Mouse (Mus musculus) liver, postnatal 0 days (tissue): ENCODE results near the gene Dpf3. TPM values are rescaled to one million over a fixed set of nuclear protein-coding genes. Genes with fewer than 3 reads are reported as not detected.

Source experiments
- ATAC-seq: fragments of 200-750 bp; cut with Nextera tagmentation; 2 replicates; pipeline ENCODE4 v1.8.0; 2017; ENCODE audit warnings: mild to moderate bottlenecking, moderate library complexity
- DNase-seq: peaks from one replicate; pipeline ENCODE4 v3.0.0-alpha.2; 2016
- H3K27ac ChIP-seq: fragments of 300-500 bp; sonication (generic); 2 replicates; pipeline ENCODE4 v1.5.1; 2014; ENCODE audit warnings: antibody characterized with exemption, moderate library complexity, mild to moderate bottlenecking, low read depth
- H3K27me3 ChIP-seq: fragments of 300-500 bp; sonication (generic); 2 replicates; pipeline ENCODE4 v1.6.1; 2014; ENCODE audit warnings: low read length, control low read depth, mixed read lengths; ENCODE audit not compliant: insufficient read depth
- H3K36me3 ChIP-seq: fragments of 300-500 bp; sonication (generic); replicated peaks from 2 replicates; pipeline ENCODE4 v1.6.1; 2014; ENCODE audit warnings: mild to moderate bottlenecking, control low read depth, low read length, moderate library complexity, mixed read lengths; ENCODE audit not compliant: insufficient read depth
- H3K4me1 ChIP-seq: fragments of 300-500 bp; sonication (generic); 2 replicates; pipeline ENCODE4 v1.6.1; 2014; ENCODE audit warnings: antibody characterized with exemption, mild to moderate bottlenecking, control low read depth; ENCODE audit not compliant: insufficient read depth
- H3K4me2 ChIP-seq: fragments of 300-500 bp; sonication (generic); 2 replicates; pipeline ENCODE4 v1.6.1; 2014; ENCODE audit warnings: low read depth, mild to moderate bottlenecking, low read length, moderate library complexity, mixed read lengths
- H3K4me3 ChIP-seq: fragments of 300-500 bp; sonication (generic); 2 replicates; pipeline ENCODE4 v1.5.1; 2014; ENCODE audit warnings: low read depth, low read length
- H3K9ac ChIP-seq: fragments of 300-500 bp; sonication (generic); replicated peaks from 2 replicates; pipeline ENCODE4 v1.6.1; 2014; ENCODE audit warnings: mild to moderate bottlenecking, moderate library complexity
- H3K9me3 ChIP-seq: fragments of 300-500 bp; sonication (generic); 2 replicates; pipeline ENCODE4 v1.6.1; 2016; ENCODE audit warnings: mild to moderate bottlenecking, control low read depth, low read length, mixed read lengths
- CTCF ChIP-seq: sonication (generic); IDR thresholded peaks from 2 replicates; pipeline ENCODE4 v1.5.1; 2016; ENCODE audit warnings: antibody characterized with exemption, low read depth
- EP300 ChIP-seq: IDR thresholded peaks from 2 replicates; pipeline ENCODE4 v1.6.1; 2016; ENCODE audit warnings: antibody characterized with exemption, low read depth, mild to moderate bottlenecking
- WGBS: fragments of 180-500 bp; shearing (Covaris S2); extraction: QIAGEN DNeasy Blood & Tissue Kit; methylation state at CpG from one replicate; pipeline ENCODE4 v1.1.7; 2014; ENCODE audit not compliant: insufficient replicate concordance; 5-methylcytosine and 5-hydroxymethylcytosine counted together
- polyA plus RNA-seq: library from polyadenylated mRNA; unstranded; fragments of >200 nt; fragmentation: Nextera tagmentation; extraction: Ambion mirVana; gene quantifications from 2 replicates; pipeline ENCODE4 v1.2.1, GENCODE M21; 2015

The Dpf3 gene
- polyA plus RNA-seq, 1 experiment from 2014 or later: 7.5 TPM

GRCm38 (mm10) chr12:83286496-83287492 is 200.7 kb downstream of the Dpf3 start:
- DNase-seq (no peak), ATAC-seq (no peak)
- Histone ChIP-seq H3K27ac (no peak overlapping the region), H3K4me1 (no peaks in the 10 kb centered on the region), H3K4me3 (no peak overlapping the region), H3K27me3 (no peaks in the 10 kb centered on the region), H3K9ac (no peak overlapping the region), H3K36me3 (no peaks in the 10 kb centered on the region), H3K4me2 (no peak overlapping the region), H3K9me3 (peaks cover 3% of the 10 kb centered on the region; the same call in 1 of the 2 replicates)
- TF ChIP-seq EP300: no peak
- no peak for TF ChIP-seq CTCF
- WGBS: 76% methylated on average over 17 of the region's 17 CpGs

GRCm38 (mm10) chr12:83283591-83284320 is 203.8 kb downstream of the Dpf3 start:
- DNase-seq (no peak), ATAC-seq (no peak)
- TF ChIP-seq EP300 (no peak), CTCF (no peak)
- Histone ChIP-seq H3K9ac (no peak overlapping the region), H3K9me3 (peaks cover 3% of the 10 kb centered on the region; the same call in 1 of the 2 replicates), H3K4me1 (no peaks in the 10 kb centered on the region), H3K36me3 (no peaks in the 10 kb centered on the region), H3K4me3 (no peak overlapping the region), H3K4me2 (no peak overlapping the region), H3K27ac (no peak overlapping the region), H3K27me3 (no peaks in the 10 kb centered on the region)
- 86% methylated on average over 6 of the region's 6 CpGs for WGBS

GRCm38 (mm10) chr12:83277537-83278441 is 209.7 kb downstream of the Dpf3 start:
- ATAC-seq: no peak

GRCm38 (mm10) chr12:83271215-83271614 is 216.3 kb downstream of the Dpf3 start:
- ATAC-seq: no peak
- no peak for DNase-seq
- Histone ChIP-seq H3K4me3 (no peak overlapping the region), H3K9ac (no peak overlapping the region), H3K36me3 (no peaks in the 10 kb centered on the region), H3K4me2 (no peak overlapping the region), H3K9me3 (no peaks in the 10 kb centered on the region), H3K27ac (no peak overlapping the region), H3K4me1 (no peaks in the 10 kb centered on the region), H3K27me3 (no peaks in the 10 kb centered on the region)
- TF ChIP-seq CTCF (no peak), EP300 (no peak)
- 74% methylated on average over 3 of the region's 3 CpGs for WGBS

More at GRCm38 (mm10) chr12:83277537-83278441, 209.7 kb downstream of the Dpf3 start:
- H3K4me1 ChIP-seq: no peaks in the 10 kb centered on the region
- no peak overlapping the region for H3K4me3 ChIP-seq
- H3K36me3 ChIP-seq: no peaks in the 10 kb centered on the region
- no peak for DNase-seq
- no peaks in the 10 kb centered on the region for H3K27me3 ChIP-seq
- H3K27ac ChIP-seq: no peak overlapping the region
- H3K9ac ChIP-seq: no peak overlapping the region
- 70% methylated on average over 11 of the region's 11 CpGs for WGBS
- H3K9me3 ChIP-seq: peaks cover 3% of the 10 kb centered on the region; the same call in 1 of the 2 replicates
- no peak overlapping the region for H3K4me2 ChIP-seq
- TF ChIP-seq EP300 (no peak), CTCF (no peak)

GRCm38 (mm10) chr12:83268504-83268922 is 219.0 kb downstream of the Dpf3 start:
- Histone ChIP-seq H3K36me3 (no peaks in the 10 kb centered on the region; the same call in 1 of the 2 replicates), H3K4me1 (no peaks in the 10 kb centered on the region), H3K9ac (no peak overlapping the region), H3K27me3 (no peaks in the 10 kb centered on the region), H3K4me2 (no peak overlapping the region), H3K4me3 (no peak overlapping the region), H3K9me3 (no peaks in the 10 kb centered on the region), H3K27ac (no peak overlapping the region)
- DNase-seq (peak; percentile 18), ATAC-seq (no peak)
- WGBS: 77% methylated on average over 11 of the region's 11 CpGs
- no peak for TF ChIP-seq CTCF
- no peak for TF ChIP-seq EP300
